Mouse (Mus musculus) liver, adult (tissue): ENCODE measurements around the gene Chmp2a.

Experiments used
- GATA4 ChIP-seq: IDR thresholded peaks from 2 replicates; pipeline ENCODE4 v1.6.1; 2014; ENCODE audit warnings: mild to moderate bottlenecking, low read length; ENCODE audit not compliant: insufficient replicate concordance

Gene Chmp2a

DNA sequence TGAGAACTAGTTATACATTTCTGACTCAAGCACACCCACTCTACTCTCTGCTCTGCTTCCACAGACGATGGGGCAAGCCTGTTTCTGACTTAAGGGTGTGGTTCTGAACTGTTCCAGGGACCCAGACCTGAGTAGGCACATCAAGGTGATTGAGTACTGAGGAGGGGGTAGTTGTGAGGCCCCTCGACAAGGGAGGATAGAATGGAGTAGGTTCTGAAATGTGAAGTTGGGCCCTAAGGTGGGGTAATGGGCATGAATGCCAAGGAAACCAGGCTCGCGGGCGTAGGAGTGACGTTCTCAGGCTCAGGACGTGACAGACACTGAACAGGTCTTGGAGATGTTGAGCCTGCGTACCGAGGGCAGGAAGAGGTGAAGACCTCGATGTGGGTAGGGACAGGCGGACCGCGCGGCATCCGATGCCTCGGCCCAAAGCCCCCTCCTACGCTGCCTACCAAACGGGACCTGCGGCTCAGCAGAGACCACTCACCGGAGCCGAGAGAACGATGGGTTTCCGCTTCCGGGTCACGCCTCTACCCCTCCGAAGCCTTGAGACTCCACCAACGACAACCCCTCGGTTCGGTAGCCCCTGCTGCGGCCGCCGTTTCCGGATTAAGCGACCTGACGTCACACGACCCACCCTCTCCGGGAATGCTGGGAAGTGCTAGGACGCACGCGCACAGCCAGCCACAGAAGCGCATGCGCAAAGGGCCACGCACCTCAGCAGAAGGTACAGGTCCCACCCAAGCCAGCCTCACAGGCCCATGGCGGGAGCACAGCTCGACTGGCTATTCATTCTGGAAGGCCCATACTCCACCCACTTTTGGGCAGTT, at the start of gene Chmp2a:
Gene Chmp2a, minus strand, starts transcription at position 660 of the 830 bp plus-strand sequence.
- TF ChIP-seq GATA4 = peak; percentile 32; the same call in 1 of the 2 replicates

DNA sequence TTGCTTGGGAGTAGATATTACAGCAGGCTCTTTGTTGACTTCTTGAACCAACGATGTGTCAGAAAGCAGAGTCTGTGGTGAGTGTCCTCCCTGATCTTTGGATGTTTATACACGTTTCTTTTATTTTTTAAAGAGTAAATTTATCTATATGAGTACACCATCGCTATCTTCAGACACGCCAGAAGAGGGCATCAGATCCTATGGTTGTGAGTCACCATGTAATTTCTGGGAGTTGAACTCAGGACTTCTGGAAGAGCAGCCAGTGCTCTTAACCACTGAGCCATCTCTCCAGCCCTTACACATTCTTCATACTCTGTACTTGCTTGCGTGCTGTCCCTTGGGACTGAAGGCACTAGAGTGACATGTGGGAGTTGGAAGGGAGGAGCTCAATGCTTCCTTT, 37.7 kb upstream of the Chmp2a start:
- TF ChIP-seq GATA4 = no peak

DNA sequence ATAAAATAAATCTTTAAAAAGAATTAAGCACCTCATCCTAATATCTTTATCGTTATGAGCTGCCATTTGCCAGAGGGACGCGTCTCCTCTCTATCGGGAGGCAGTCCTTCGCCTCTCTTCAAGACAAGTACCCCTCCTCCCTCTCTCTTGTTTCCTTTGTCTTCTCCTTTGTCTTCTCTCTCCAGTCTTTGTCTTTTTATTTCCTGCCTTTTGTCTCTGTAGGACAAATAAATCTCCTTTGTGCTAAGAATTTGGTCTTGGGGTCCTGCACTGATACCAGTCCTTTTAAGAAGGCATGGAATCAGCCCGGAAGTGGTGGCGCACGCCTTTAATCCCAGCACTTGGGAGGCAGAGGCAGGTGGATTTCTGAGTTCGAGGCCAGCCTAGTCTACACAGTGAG, 24.9 kb upstream of the Chmp2a start:
- no peak for TF ChIP-seq GATA4

DNA sequence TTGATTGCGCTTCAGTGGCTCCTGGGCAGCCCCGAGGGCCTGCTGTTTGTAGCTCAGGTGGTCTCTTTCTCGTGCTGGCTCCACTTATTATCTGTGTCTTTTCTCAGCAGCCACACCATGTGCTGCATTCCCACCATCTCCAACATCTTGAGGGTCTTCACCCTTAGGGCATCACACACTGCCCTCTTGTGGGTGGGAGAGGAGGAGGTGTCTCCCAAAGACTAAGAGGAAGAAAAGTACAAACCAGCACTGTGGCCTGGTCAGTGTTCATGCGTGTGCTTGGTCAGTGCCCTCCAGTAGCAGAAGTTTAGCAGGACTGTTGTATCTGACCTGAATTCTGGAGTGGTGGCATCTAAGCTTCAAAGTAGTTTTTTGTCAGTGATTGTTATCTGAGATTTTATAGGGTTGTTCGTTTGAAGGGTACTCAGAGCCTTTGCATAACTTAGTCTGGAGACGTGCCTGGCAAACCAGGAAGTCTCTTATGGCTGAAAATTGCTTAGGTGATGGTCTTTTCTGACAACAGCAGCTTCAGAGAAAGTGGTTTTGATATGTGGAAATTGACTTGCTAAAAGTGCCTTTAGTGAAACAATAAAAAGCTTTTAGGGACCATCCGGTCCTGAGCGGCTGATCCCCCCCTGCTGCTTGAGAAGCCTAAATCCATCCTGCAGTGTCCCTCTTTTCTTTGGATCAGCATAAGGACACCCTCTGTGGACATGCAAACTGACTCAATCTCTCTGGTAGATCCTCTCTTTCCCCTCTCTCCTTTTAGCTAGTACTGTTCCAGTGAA, 22.5 kb upstream of the Chmp2a start:
- TF ChIP-seq GATA4 = no peak

DNA sequence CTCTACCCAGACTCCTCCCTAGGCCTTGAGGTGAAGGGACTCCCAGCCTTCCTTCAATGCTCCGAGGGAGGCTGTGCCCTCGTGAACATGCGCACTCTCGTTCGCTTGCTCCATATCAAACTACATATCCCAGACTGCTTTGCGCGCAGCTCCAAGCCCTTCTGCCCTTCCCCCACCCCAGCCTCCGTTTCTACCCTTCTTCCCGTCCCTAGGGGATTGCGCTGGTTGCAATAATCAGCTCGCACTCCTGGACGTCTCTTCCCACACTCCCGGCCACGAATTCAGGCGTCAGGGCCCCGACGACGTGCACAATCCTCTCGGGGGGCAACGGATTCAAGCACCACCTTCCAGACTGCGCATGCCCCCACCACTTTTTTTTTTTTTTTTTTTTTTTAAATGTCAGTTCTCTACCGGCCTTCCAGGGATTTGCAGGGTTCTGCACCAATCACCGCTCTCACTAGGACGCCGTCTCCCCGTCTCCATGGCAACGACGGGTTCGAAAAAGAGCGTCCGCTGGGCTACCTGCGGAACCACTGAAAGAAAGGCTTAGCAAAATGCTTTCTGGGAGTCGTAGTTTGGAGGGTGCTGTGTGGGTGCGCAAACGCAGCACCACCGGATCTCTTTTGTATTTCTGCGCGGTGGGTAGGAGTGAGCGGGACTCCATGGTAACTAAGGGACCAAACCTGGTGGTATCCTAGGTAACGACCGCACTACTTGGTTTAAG, 19.8 kb upstream of the Chmp2a start, which contains the start of gene Mzf1:
Gene Mzf1, minus strand, starts transcription at position 478 of the 724 bp plus-strand sequence.
- peak; percentile 6; the same call in 1 of the 2 replicates for TF ChIP-seq GATA4

- no peak for TF ChIP-seq GATA4
Measured at GRCm38 (mm10) chr7:13053961-13054286, 19.3 kb upstream of the Chmp2a start.

GRCm38 (mm10) chr7:13053501-13053900, 18.9 kb upstream of the Chmp2a start:
- no peak for TF ChIP-seq GATA4

GRCm38 (mm10) chr7:13053001-13053400, 18.4 kb upstream of the Chmp2a start:
- TF ChIP-seq GATA4 = no peak

DNA sequence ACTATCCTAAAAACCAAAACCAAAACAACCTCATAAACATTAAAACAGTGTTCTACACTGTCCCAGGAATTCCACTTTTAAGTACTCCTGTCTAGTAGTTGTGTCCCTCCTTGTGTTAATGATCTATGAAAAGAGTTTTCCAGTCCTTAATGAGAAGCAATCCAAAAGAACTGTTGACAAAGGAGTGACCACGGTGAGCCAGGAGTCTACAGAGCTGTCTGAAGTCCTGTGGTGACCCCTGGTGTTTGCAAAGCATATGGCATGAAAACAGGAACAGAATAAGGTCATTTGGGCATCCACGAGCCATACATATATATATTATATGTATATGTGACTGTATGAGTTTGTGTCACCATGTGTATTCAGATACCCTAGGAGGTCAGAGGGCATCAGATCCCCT, 11.5 kb upstream of the Chmp2a start:
- TF ChIP-seq GATA4 = no peak

- no peak for TF ChIP-seq GATA4
Measured at GRCm38 (mm10) chr7:13044254-13044625, 9.6 kb upstream of the Chmp2a start.

GRCm38 (mm10) chr7:13043445-13044253, 9.0 kb upstream of the Chmp2a start:
- no peak for TF ChIP-seq GATA4

DNA sequence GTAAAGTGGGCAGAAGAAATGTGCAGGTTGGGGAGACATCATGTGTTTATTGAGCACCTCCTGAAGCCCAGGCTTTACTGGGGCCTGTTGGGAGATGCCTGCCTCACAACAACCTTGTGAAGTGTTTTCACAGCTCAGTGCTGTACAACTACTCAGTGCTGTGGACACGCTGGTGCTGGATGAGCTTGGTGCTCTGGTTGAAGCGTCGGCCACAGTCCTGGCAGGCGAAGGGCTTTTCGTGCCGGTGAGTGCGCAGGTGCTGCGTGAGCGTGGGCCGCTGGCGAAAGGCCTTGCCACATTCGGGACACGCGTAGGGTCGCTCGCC, 8.5 kb upstream of the Chmp2a start:
- TF ChIP-seq GATA4 = no peak

DNA sequence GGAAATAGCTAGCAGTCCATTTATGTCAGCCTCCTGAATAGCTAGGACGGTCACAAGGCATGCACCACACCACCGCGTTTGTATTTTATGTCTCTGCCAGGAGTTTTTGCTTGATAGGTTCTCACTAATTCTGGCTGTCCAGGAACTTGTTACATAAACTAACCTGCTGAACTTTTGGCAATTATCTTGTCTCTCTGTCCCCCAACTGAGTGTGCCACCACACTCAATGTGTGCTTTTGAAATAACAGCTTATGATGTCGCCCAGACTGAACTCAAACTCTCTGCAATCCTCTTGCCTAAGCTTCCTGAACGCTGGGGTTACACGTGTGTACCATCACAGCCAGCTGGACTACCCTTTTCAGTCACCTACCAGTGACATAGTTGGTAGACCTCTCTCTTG, 7.9 kb upstream of the Chmp2a start:
- TF ChIP-seq GATA4 = no peak

DNA sequence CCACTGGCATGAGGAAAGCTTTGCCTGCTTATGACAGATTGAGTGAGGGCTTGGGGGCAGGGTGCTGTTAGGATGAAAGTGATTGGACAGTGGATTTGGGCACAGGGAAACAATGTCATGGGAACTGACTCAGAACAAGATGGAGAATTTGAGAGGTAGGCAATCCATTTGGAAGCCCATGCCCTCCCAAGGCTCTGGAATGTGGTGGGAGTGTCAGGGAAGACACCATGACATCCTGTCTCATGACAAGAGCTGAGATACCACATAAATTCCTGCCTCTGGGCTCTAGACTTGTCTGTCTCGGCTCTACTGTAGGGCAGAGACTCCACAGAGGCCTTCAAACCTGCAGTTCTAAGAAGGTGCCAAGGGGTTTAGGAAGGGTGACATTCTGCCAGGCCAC, 6.6 kb upstream of the Chmp2a start:
- TF ChIP-seq GATA4 = no peak

DNA sequence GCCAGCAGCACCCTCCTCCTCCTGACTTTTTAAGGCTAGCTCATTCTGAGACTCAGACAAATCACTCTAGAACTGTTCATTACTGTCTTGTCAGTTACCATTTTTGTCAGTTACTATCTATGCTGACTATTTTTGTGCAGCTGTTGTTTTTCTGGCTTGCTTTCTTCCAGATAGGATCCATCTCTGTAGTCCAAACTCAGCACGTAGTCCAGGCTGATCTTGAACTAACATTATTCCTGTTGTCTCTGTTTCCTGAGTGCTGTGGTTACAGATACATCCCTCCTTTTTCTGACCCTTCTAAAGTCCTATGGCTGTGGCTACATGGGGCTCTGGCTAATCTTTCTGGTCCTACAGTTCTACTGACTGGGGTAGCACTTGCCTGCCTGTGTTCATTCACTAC, 4.6 kb upstream of the Chmp2a start:
- no peak for TF ChIP-seq GATA4
